Mouse (Mus musculus): ENCODE results near the gene Papola. TPM values are rescaled to one million over a fixed set of nuclear protein-coding genes. Genes with fewer than 3 reads are reported as not detected.

The Papola gene
- total RNA-seq (2023): 100 to 1,000 TPM; 198 to 210 TPM

GRCm38 (mm10) chr12:105784196-105784999 is at the start of gene Papola:
Papola (plus strand) TSS chr12:105784694.

Other genes starting within 250 kb of the Papola start
- gene Bdkrb2, start 221.5 kb upstream of the Papola start, total RNA-seq (2023): not detected
- gene Bdkrb1, start 181.6 kb upstream of the Papola start, total RNA-seq (2023): not detected
- gene Gskip, start 99.9 kb upstream of the Papola start, total RNA-seq (2023): 10 to 100 TPM; 12.9 to 16.9 TPM
- 10 to 100 TPM; 44.9 to 45.8 TPM for gene Atg2b, start 99.5 kb upstream of the Papola start, total RNA-seq (2023)
- under 1 TPM in 1 of 2 experiments, not detected in 1; 0.65 TPM for gene Ak7, start 78.7 kb upstream of the Papola start, total RNA-seq (2023)
- 10 to 100 TPM; 47.4 to 48.9 TPM for gene Vrk1, start 225.5 kb downstream of the Papola start, total RNA-seq (2023)

All from T-cell, adult 66 days (primary cell).